24 mouse cellular contexts compared by ENCODE assay signal in the genomic region with DNA sequence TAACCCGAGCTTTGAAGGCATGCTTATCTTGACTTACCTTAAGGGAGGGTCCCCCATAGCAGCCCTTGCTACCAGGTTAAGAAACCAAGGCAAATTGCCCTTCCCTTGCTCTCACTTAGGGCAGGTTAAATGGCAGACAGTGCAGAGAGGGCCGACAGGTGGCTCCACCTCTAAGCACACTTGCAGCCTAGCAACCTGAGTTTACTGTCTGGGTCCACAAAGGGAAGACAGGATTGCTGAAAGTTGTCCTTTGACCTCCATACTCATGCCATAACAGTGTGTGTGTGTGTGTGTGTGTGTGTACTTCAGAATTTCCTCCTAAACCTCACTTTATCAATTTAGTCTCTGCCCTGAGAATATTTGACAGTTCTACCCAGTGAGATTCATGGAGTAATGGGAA. TPM values are rescaled to one million over a fixed set of nuclear protein-coding genes. Genes with fewer than 3 reads are reported as not detected.
A peak's percentile ranks its signal among the peaks of the same experiment; 100 is the strongest.
DNase-seq lines count a peak whose midpoint lies in the region; ATAC-seq and TF ChIP-seq lines count a peak whose summit lies in the region.
"Had no signal": no experiment of that assay in that cellular context is flagged by ENCODE, and none has a peak within 500 bp of the region (broad histone marks: within the 10 kb centered on the region; RNA-seq: fewer than 3 reads in every experiment).

No protein-coding gene starts in this region.

- no peak overlapping the region for H3K4me3 ChIP-seq in liver, embryonic 11.5 days (ENCODE audit: low read depth, low read length)
- H3K4me3 ChIP-seq in liver, embryonic 12.5 days, result no peak overlapping the region
- no peak overlapping the region for H3K4me3 ChIP-seq in liver, embryonic 14.5 days (ENCODE audit: insufficient read depth in 1 of 2, low read depth in 2 of 2, low read length in 2 of 2)
- no peak overlapping the region for H3K4me3 ChIP-seq in stomach, postnatal 0 days (ENCODE audit: low read depth, low read length)
- H3K4me3 ChIP-seq in hindbrain, embryonic 11.5 days (ENCODE audit: low read depth, low read length), result no peak overlapping the region
- H3K4me3 ChIP-seq in forebrain, embryonic 16.5 days (replicated peaks; ENCODE audit: low read length), result no peak overlapping the region
- H3K4me3 ChIP-seq: embryonic facial prominence, embryonic 12.5 days; erythroblast, embryonic 14.5 days; forebrain, embryonic 13.5 days; layer of hippocampus, adult 2 months; limb, embryonic 13.5 days; megakaryocyte, embryonic 14.5 days; neural tube, embryonic 13.5 days had no signal

- no peak overlapping the region for H3K27ac ChIP-seq in liver, embryonic 11.5 days (ENCODE audit: low read depth, low read length)
- no peak overlapping the region for H3K27ac ChIP-seq in liver, embryonic 12.5 days
- H3K27ac ChIP-seq in liver, embryonic 14.5 days, result no peak overlapping the region
- no peak overlapping the region for H3K27ac ChIP-seq in stomach, postnatal 0 days (replicated peaks)
- H3K27ac ChIP-seq in hindbrain, embryonic 11.5 days (ENCODE audit: low read depth, low read length), result no peak overlapping the region
- H3K27ac ChIP-seq in forebrain, embryonic 16.5 days (ENCODE audit: low read length), result no peak overlapping the region
- H3K27ac ChIP-seq: embryonic facial prominence, embryonic 12.5 days; forebrain, embryonic 13.5 days; layer of hippocampus, adult 2 months; limb, embryonic 13.5 days; neural tube, embryonic 13.5 days had no signal

- ATAC-seq in liver, embryonic 11.5 days (replicated peaks; ENCODE audit: low FRiP score), result peak; percentile 40; the same call in 1 of the 2 replicates
- no peak for ATAC-seq in liver, embryonic 12.5 days
- ATAC-seq in liver, embryonic 14.5 days (ENCODE audit: insufficient read depth), result peak; percentile 40; the same call in 1 of the 2 replicates
- no peak; the same call in 1 of the 2 replicates for ATAC-seq in stomach, postnatal 0 days (ENCODE audit: low FRiP score, low TSS enrichment)
- ATAC-seq in hindbrain, embryonic 11.5 days (ENCODE audit: low FRiP score), result no peak
- ATAC-seq in forebrain, embryonic 16.5 days, result no peak
- ATAC-seq: forebrain, embryonic 13.5 days had no signal

- no peak overlapping the region for H3K4me2 ChIP-seq in liver, embryonic 11.5 days
- H3K4me2 ChIP-seq in liver, embryonic 12.5 days, result no peak overlapping the region
- H3K4me2 ChIP-seq in liver, embryonic 14.5 days (ENCODE audit: low read depth), result no peak overlapping the region
- H3K4me2 ChIP-seq in stomach, postnatal 0 days (replicated peaks; ENCODE audit: low read depth), result no peak overlapping the region
- H3K4me2 ChIP-seq in hindbrain, embryonic 11.5 days (replicated peaks; ENCODE audit: low read depth, low read length), result no peak overlapping the region
- H3K4me2 ChIP-seq in forebrain, embryonic 16.5 days (ENCODE audit: low read length), result no peak overlapping the region
- H3K4me2 ChIP-seq: embryonic facial prominence, embryonic 12.5 days; forebrain, embryonic 13.5 days; limb, embryonic 13.5 days; neural tube, embryonic 13.5 days had no signal

- H3K27me3 ChIP-seq in liver, embryonic 11.5 days (replicated peaks; ENCODE audit: control insufficient read depth, insufficient read depth, low read length), result no peaks in the 10 kb centered on the region
- H3K27me3 ChIP-seq in liver, embryonic 12.5 days (replicated peaks), result 0 out of 2 replicates have a peak, but pooled peaks cover 4% of the 10 kb centered on the region
- H3K27me3 ChIP-seq in liver, embryonic 14.5 days (ENCODE audit: control insufficient read depth, insufficient read depth, low read length), result no peaks in the 10 kb centered on the region
- no peaks in the 10 kb centered on the region for H3K27me3 ChIP-seq in stomach, postnatal 0 days (ENCODE audit: control insufficient read depth, insufficient read depth, low read length)
- no peaks in the 10 kb centered on the region for H3K27me3 ChIP-seq in hindbrain, embryonic 11.5 days (ENCODE audit: control insufficient read depth, insufficient read depth, low read length)
- no peaks in the 10 kb centered on the region for H3K27me3 ChIP-seq in forebrain, embryonic 16.5 days (replicated peaks; ENCODE audit: control insufficient read depth, insufficient read depth, low read length)
- H3K27me3 ChIP-seq: embryonic facial prominence, embryonic 12.5 days; forebrain, embryonic 13.5 days; limb, embryonic 13.5 days; megakaryocyte, embryonic 14.5 days; neural tube, embryonic 13.5 days had no signal

- TF ChIP-seq CTCF in liver, embryonic 14.5 days (IDR thresholded peaks at IDR 0.05; ENCODE audit: low read depth), result 0 out of 2 replicates have a peak, but pooled peaks have one; percentile 43
- peak; percentile 52 for TF ChIP-seq CTCF in stomach, postnatal 0 days (IDR thresholded peaks at IDR 0.05; ENCODE audit: low read depth)

- WGBS in liver, embryonic 11.5 days, result 28% methylated on average over 2 of the region's 2 CpGs
- 26% methylated on average over 2 of the region's 2 CpGs for WGBS in liver, embryonic 12.5 days (ENCODE audit: insufficient replicate concordance)
- 28% methylated on average over 2 of the region's 2 CpGs for WGBS in liver, embryonic 14.5 days (ENCODE audit: insufficient replicate concordance)
- 25% methylated on average over 2 of the region's 2 CpGs for WGBS in stomach, postnatal 0 days
- 43% methylated on average over 2 of the region's 2 CpGs for WGBS in hindbrain, embryonic 11.5 days
- 26% methylated on average over 2 of the region's 2 CpGs for WGBS in forebrain, embryonic 16.5 days

- TF ChIP-seq EP300 in liver, embryonic 14.5 days (IDR thresholded peaks at IDR 0.05; ENCODE audit: low read depth), result no peak
- TF ChIP-seq EP300 in stomach, postnatal 0 days (optimal IDR thresholded peaks at IDR 0.05), result no peak

- H3K9ac ChIP-seq in liver, embryonic 11.5 days (ENCODE audit: low read depth, low read length), result no peak overlapping the region
- H3K9ac ChIP-seq in liver, embryonic 12.5 days, result no peak overlapping the region
- H3K9ac ChIP-seq in liver, embryonic 14.5 days (replicated peaks), result no peak overlapping the region
- H3K9ac ChIP-seq in stomach, postnatal 0 days (ENCODE audit: low read length), result no peak overlapping the region
- no peak overlapping the region for H3K9ac ChIP-seq in hindbrain, embryonic 11.5 days (ENCODE audit: low read depth, low read length)
- no peak overlapping the region for H3K9ac ChIP-seq in forebrain, embryonic 16.5 days (replicated peaks; ENCODE audit: low read depth, low read length)
- H3K9ac ChIP-seq: embryonic facial prominence, embryonic 12.5 days; forebrain, embryonic 13.5 days; limb, embryonic 13.5 days; neural tube, embryonic 13.5 days had no signal

- no peaks in the 10 kb centered on the region for H3K9me3 ChIP-seq in liver, embryonic 11.5 days (ENCODE audit: control insufficient read depth, low read length)
- no peaks in the 10 kb centered on the region for H3K9me3 ChIP-seq in liver, embryonic 12.5 days (replicated peaks)
- H3K9me3 ChIP-seq in liver, embryonic 14.5 days (ENCODE audit: control insufficient read depth, low read length), result no peaks in the 10 kb centered on the region
- H3K9me3 ChIP-seq in stomach, postnatal 0 days (ENCODE audit: control insufficient read depth, low read length), result no peaks in the 10 kb centered on the region
- H3K9me3 ChIP-seq in hindbrain, embryonic 11.5 days (ENCODE audit: control insufficient read depth, low read length), result no peaks in the 10 kb centered on the region
- no peaks in the 10 kb centered on the region for H3K9me3 ChIP-seq in forebrain, embryonic 16.5 days (ENCODE audit: control insufficient read depth, low read length)
- H3K9me3 ChIP-seq: embryonic facial prominence, embryonic 12.5 days; forebrain, embryonic 13.5 days; limb, embryonic 13.5 days; neural tube, embryonic 13.5 days had no signal

- H3K36me3 ChIP-seq in liver, embryonic 11.5 days (ENCODE audit: control insufficient read depth, insufficient read depth, low read length), result no peaks in the 10 kb centered on the region
- no peaks in the 10 kb centered on the region for H3K36me3 ChIP-seq in liver, embryonic 12.5 days
- H3K36me3 ChIP-seq in liver, embryonic 14.5 days (replicated peaks; ENCODE audit: control insufficient read depth, insufficient read depth, low read depth), result no peaks in the 10 kb centered on the region
- H3K36me3 ChIP-seq in stomach, postnatal 0 days (ENCODE audit: control insufficient read depth, insufficient read depth, low read length), result no peaks in the 10 kb centered on the region
- no peaks in the 10 kb centered on the region for H3K36me3 ChIP-seq in hindbrain, embryonic 11.5 days (ENCODE audit: control insufficient read depth, insufficient read depth, low read length)
- no peaks in the 10 kb centered on the region for H3K36me3 ChIP-seq in forebrain, embryonic 16.5 days (ENCODE audit: control insufficient read depth, insufficient read depth)
- H3K36me3 ChIP-seq: embryonic facial prominence, embryonic 12.5 days; limb, embryonic 13.5 days; neural tube, embryonic 13.5 days had no signal

- peaks cover 8% of the 10 kb centered on the region for H3K4me1 ChIP-seq in liver, embryonic 11.5 days (replicated peaks; ENCODE audit: control insufficient read depth, insufficient read depth, low read length)
- H3K4me1 ChIP-seq in liver, embryonic 12.5 days, result peaks cover 39% of the 10 kb centered on the region
- peaks cover 11 to 31% of the 10 kb centered on the region in 2 experiments for H3K4me1 ChIP-seq in liver, embryonic 14.5 days (replicated peaks; ENCODE audit: control insufficient read depth in 2 of 2, insufficient read depth in 2 of 2, low read length in 1 of 2)
- no peaks in the 10 kb centered on the region for H3K4me1 ChIP-seq in stomach, postnatal 0 days (replicated peaks; ENCODE audit: control insufficient read depth, insufficient read depth)
- 0 out of 2 replicates have a peak, but pooled peaks cover 2% of the 10 kb centered on the region for H3K4me1 ChIP-seq in hindbrain, embryonic 11.5 days (replicated peaks; ENCODE audit: control insufficient read depth, insufficient read depth, low read length)
- no peaks in the 10 kb centered on the region for H3K4me1 ChIP-seq in forebrain, embryonic 16.5 days (replicated peaks; ENCODE audit: control insufficient read depth, insufficient read depth, low read length)
- H3K4me1 ChIP-seq: embryonic facial prominence, embryonic 12.5 days had no signal

- no peak for DNase-seq in liver, embryonic 11.5 days (ENCODE audit: low spot score)
- peak; percentile 64 for DNase-seq in R1 (ENCODE audit: low read depth, low spot score)
- DNase-seq in liver, embryonic 14.5 days (ENCODE audit: low read depth in 3 of 3, low spot score in 3 of 3), result no peak
- peak; percentile 40 for DNase-seq in stomach, postnatal 0 days (ENCODE audit: low spot score)
- DNase-seq in embryo, embryonic 10 days (ENCODE audit: low spot score), result no peak
- no peak for DNase-seq in hindbrain, embryonic 11.5 days (ENCODE audit: low spot score)
- DNase-seq: B cell, adult 2 months; cerebellum, adult 9-10 months; gastrocnemius, postnatal 36 days; kidney, postnatal 14 days; layer of hippocampus, postnatal 36 days; lung, postnatal 14 days; midbrain, embryonic 14.5 days; right cerebral cortex, adult 18-20 months; thymus, adult 2 months had no signal

RNA-seq across cellular contexts. Expression of a gene that starts 18.5 kb away (rescaled TPM):
- polyA plus RNA-seq in liver, embryonic 11.5 days (2014; fragmentation: Nextera tagmentation; extraction: Ambion mirVana), result 47.6 and 50.4 TPM in 2 replicates
- 39.4 and 40.4 TPM in 2 replicates for polyA plus RNA-seq in liver, embryonic 12.5 days (2016; fragmentation: Nextera tagmentation; extraction: Ambion mirVana)
- 14.4 and 22.0 TPM in 2 replicates for polyA plus RNA-seq in liver, embryonic 14.5 days (2012; rRNA removed)
- polyA plus RNA-seq in liver, embryonic 14.5 days (2014; fragmentation: Nextera tagmentation; extraction: Ambion mirVana), result 31.9 and 32.4 TPM in 2 replicates
- 20.3 and 23.8 TPM in 2 replicates for polyA plus RNA-seq in stomach, postnatal 0 days (2015; fragmentation: Nextera tagmentation; extraction: Ambion mirVana)
- polyA plus RNA-seq in hindbrain, embryonic 11.5 days (2014; fragmentation: Nextera tagmentation; extraction: Ambion mirVana), result 60.7 and 68.2 TPM in 2 replicates
- 60.1 and 72.9 TPM in 2 replicates for polyA plus RNA-seq in forebrain, embryonic 16.5 days (2015; fragmentation: Nextera tagmentation; extraction: Ambion mirVana)

RNA-seq across cellular contexts. Expression of a gene that starts 51.3 kb away (rescaled TPM):
- polyA plus RNA-seq in liver, embryonic 11.5 days (2014; fragmentation: Nextera tagmentation; extraction: Ambion mirVana), result 129 and 145 TPM in 2 replicates
- 106 and 108 TPM in 2 replicates for polyA plus RNA-seq in liver, embryonic 12.5 days (2016; fragmentation: Nextera tagmentation; extraction: Ambion mirVana)
- 23.5 and 33.6 TPM in 2 replicates for polyA plus RNA-seq in liver, embryonic 14.5 days (2012; rRNA removed)
- polyA plus RNA-seq in liver, embryonic 14.5 days (2014; fragmentation: Nextera tagmentation; extraction: Ambion mirVana), result 44.6 and 53.1 TPM in 2 replicates
- 61.9 TPM in 2 replicates for polyA plus RNA-seq in stomach, postnatal 0 days (2015; fragmentation: Nextera tagmentation; extraction: Ambion mirVana)
- polyA plus RNA-seq in hindbrain, embryonic 11.5 days (2014; fragmentation: Nextera tagmentation; extraction: Ambion mirVana), result 170 and 196 TPM in 2 replicates
- polyA plus RNA-seq in forebrain, embryonic 16.5 days (2015; fragmentation: Nextera tagmentation; extraction: Ambion mirVana), result 157 and 179 TPM in 2 replicates

Comparison
In these comparisons a context has a peak if more than half of its experiments do, and no peak if none do; other contexts are left out.
1. ATAC-seq: peak in liver, embryonic 11.5 days (single experiment) and liver, embryonic 14.5 days (single experiment); none in liver, embryonic 12.5 days (single experiment), stomach, postnatal 0 days (single experiment), hindbrain, embryonic 11.5 days (single experiment) and forebrain, embryonic 16.5 days (single experiment).
2. DNase-seq: peak in R1 (single experiment) and stomach, postnatal 0 days (single experiment); none in liver, embryonic 11.5 days (single experiment), liver, embryonic 14.5 days (0 of 3), embryo, embryonic 10 days (single experiment) and hindbrain, embryonic 11.5 days (single experiment).